Mouse (Mus musculus) bone marrow macrophage, adult 2 months (primary cell): Measurements from ENCODE around the gene Agk. TPM values are rescaled to one million over a fixed set of nuclear protein-coding genes. Genes with fewer than 3 reads are reported as not detected.

ENCODE experiments used
- H3K27ac ChIP-seq: 2 replicates; pipeline ENCODE4 v1.5.1; 2012; ENCODE audit warnings: low read depth, low read length; ENCODE audit not compliant: insufficient read depth
- H3K4me1 ChIP-seq: 2 replicates; pipeline ENCODE4 v1.6.1; 2012; ENCODE audit warnings: low read length; ENCODE audit not compliant: control insufficient read depth, insufficient read depth
- H3K4me3 ChIP-seq: 2 replicates; pipeline ENCODE4 v1.5.1; 2012; ENCODE audit warnings: mild to moderate bottlenecking, low read length, moderate library complexity; ENCODE audit not compliant: insufficient read depth
- CTCF ChIP-seq: IDR thresholded peaks from 2 replicates; pipeline ENCODE4 v1.5.1; 2012; ENCODE audit warnings: low read depth, mild to moderate bottlenecking, low read length, moderate library complexity
- POLR2A ChIP-seq: IDR thresholded peaks from 2 replicates; pipeline ENCODE4 v1.6.1; 2012; ENCODE audit warnings: mild to moderate bottlenecking, low read depth, low read length, borderline replicate concordance
- polyA plus RNA-seq: library from polyadenylated mRNA; stranded (reverse); fragments of >200 nt; gene quantifications from 2 replicates; pipeline ENCODE4 v1.2.4, GENCODE M21; 2012; ENCODE audit not compliant: missing spikeins, insufficient read depth, insufficient read length

Agk gene
- polyA plus RNA-seq, 1 experiment = 8.1 TPM

GRCm38 (mm10) chr6:40441276-40441675 is 116.3 kb downstream of the Agk start:
- peaks cover 3% of the 10 kb centered on the region; the same call in 1 of the 2 replicates for H3K4me1 ChIP-seq

DNA sequence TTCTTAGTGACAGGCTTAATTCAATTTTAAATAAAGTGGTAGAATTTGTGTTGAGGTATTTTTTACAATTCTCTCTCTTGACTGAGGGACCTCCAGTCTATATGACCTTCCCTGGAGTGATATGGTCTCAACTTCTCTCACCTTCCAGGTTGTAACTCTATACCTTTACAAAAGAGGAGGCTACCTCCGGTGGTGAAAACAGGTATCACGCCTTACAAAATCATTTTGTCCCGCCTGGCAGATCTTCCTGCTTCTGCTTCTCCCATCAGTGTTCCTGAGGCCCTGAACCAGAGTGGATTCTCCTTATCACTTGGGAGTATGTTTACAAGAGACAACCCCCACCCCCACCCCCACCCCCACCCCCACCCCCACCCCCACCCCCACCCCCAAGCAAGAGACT is 116.8 kb downstream of the Agk start:
- Histone ChIP-seq H3K27ac (no peak overlapping the region), H3K4me1 (peaks cover 3% of the 10 kb centered on the region; the same call in 1 of the 2 replicates), H3K4me3 (no peak overlapping the region)
- TF ChIP-seq CTCF (no peak), POLR2A (no peak)

More at GRCm38 (mm10) chr6:40441276-40441675, 116.3 kb downstream of the Agk start:
- no peak for TF ChIP-seq POLR2A
- no peak for TF ChIP-seq CTCF
- Histone ChIP-seq H3K4me3 (no peak overlapping the region), H3K27ac (no peak overlapping the region)

GRCm38 (mm10) chr6:40443281-40443928 is 118.4 kb downstream of the Agk start:
- TF ChIP-seq CTCF = no peak
- no peak for TF ChIP-seq POLR2A
- no peak overlapping the region for H3K4me3 ChIP-seq
- H3K4me1 ChIP-seq = peaks cover 3% of the 10 kb centered on the region; the same call in 1 of the 2 replicates
- H3K27ac ChIP-seq = no peak overlapping the region

Other genes starting within 250 kb of the Agk start
- gene E330009J07Rik, start 111.0 kb downstream of the Agk start, polyA plus RNA-seq = 3.2 and 3.8 TPM in 2 replicates
- gene Wee2, start 113.9 kb downstream of the Agk start, polyA plus RNA-seq = not detected in 2 replicates
- 49.8 and 58.1 TPM in 2 replicates for gene Ssbp1, start 146.2 kb downstream of the Agk start, polyA plus RNA-seq
- gene Tas2r137, start 166.1 kb downstream of the Agk start, polyA plus RNA-seq = not detected in 2 replicates
- not detected in 2 replicates for gene Tas2r108, start 168.4 kb downstream of the Agk start, polyA plus RNA-seq
- not detected in 2 replicates for gene Prss37, start 194.3 kb downstream of the Agk start, polyA plus RNA-seq
- gene Olfr461, start 229.9 kb downstream of the Agk start, polyA plus RNA-seq = not detected in 2 replicates
- not detected in 2 replicates for gene Olfr460, start 244.3 kb downstream of the Agk start, polyA plus RNA-seq